Mouse (Mus musculus): ENCODE results near the gene Zzef1. TPM values are rescaled to one million over a fixed set of nuclear protein-coding genes. Genes with fewer than 3 reads are reported as not detected.

Gene Zzef1
- total RNA-seq, 2 experiments from 2014 or later: 49.3 to 49.4 TPM

DNA sequence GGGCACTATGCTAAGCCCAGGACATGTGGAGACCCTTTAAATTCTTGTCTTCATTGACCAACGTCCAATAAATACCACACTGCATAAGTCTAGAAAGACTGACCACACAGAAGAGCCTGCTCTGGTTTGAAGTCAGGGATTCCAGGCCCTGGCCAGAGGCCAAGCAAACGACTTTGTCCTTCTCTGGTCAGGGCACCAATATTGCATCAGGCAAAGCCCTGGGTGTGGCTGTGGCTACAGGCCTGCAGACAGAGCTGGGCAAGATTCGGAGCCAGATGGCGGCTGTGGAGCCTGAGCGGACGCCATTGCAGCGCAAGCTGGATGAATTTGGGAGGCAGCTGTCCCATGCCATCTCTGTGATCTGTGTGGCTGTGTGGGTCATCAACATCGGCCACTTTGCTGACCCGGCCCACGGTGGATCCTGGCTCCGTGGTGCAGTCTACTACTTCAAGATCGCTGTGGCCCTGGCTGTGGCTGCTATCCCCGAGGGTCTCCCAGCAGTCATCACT, 179.0 kb downstream of the Zzef1 start:
- DNase-seq (ENCODE audit: extremely low spot score in 1 of 2, low spot score in 2 of 2): no peak

More for the DNA sequence above, 179.0 kb downstream of the Zzef1 start:
- intact Hi-C loops (cut with DNase I): no loop called here

Small RNAs within 50 kb of the gene (microRNA-seq; reads per million reads assigned to microRNA genes)
- not detected for gene Gm44467

Other genes with a start within 250 kb of the Zzef1 start
- under 1 TPM in 1 of 2 experiments, not detected in 1; 0.11 TPM for gene Spns3, start 245.7 kb upstream of the Zzef1 start, total RNA-seq (2021)
- gene Ube2g1, start 188.9 kb upstream of the Zzef1 start, total RNA-seq (2021): 10 to 100 TPM; 53.3 to 55.1 TPM
- gene Ankfy1, start 106.2 kb upstream of the Zzef1 start, total RNA-seq (2021): 10 to 100 TPM; 39.7 to 44.2 TPM
- gene Cyb5d2, start 84 bp upstream of the Zzef1 start, total RNA-seq (2021): 10 to 100 TPM in 1 of 2 experiments, 1 to 10 TPM in 1; 8.6 to 11.5 TPM
- 1 to 10 TPM; 6.0 to 6.8 TPM for gene Atp2a3, start 164.9 kb downstream of the Zzef1 start, total RNA-seq (2021)
- 1 to 10 TPM in 1 of 2 experiments, under 1 TPM in 1; 0.87 to 1.0 TPM for gene P2rx1, start 202.9 kb downstream of the Zzef1 start, total RNA-seq (2021)
- 10 to 100 TPM; 33.6 to 34.1 TPM for gene Camkk1, start 222.8 kb downstream of the Zzef1 start, total RNA-seq (2021)